Mouse (Mus musculus): ENCODE data around the gene Ostm1. TPM values are rescaled to one million over a fixed set of nuclear protein-coding genes. Genes with fewer than 3 reads are reported as not detected.

The Ostm1 gene
- 54.2 and 54.9 TPM in 2 replicates for polyA plus RNA-seq (2014; fragmentation: Nextera tagmentation; extraction: Ambion mirVana)

- DNase-seq (ENCODE audit: low spot score) (peak; percentile 96), ATAC-seq (peak; percentile 80)
- H3K4me3 ChIP-seq (ENCODE audit: low read depth, low read length) = peak within 1 kb of the TSS; percentile 68
- H3K27me3 ChIP-seq (replicated peaks; ENCODE audit: control insufficient read depth, insufficient read depth, low read length) = 0 out of 2 replicates have a peak, but pooled peaks cover 4% of the 10 kb centered on the region
- 1% methylated on average over 43 of the region's 43 CpGs for WGBS
- H3K9ac ChIP-seq (ENCODE audit: low read length) = peak within 1 kb of the TSS; percentile 90
- peak within 1 kb of the TSS; percentile 75 for H3K27ac ChIP-seq (ENCODE audit: low read depth, low read length)
- no peaks in the 10 kb centered on the region for H3K36me3 ChIP-seq (ENCODE audit: control insufficient read depth, insufficient read depth, low read length)
- peaks cover 32% of the 10 kb centered on the region for H3K4me1 ChIP-seq (ENCODE audit: control insufficient read depth, insufficient read depth, low read length)
- H3K9me3 ChIP-seq (replicated peaks; ENCODE audit: control insufficient read depth, low read length) = no peaks in the 10 kb centered on the region
- H3K4me2 ChIP-seq (ENCODE audit: low read length) = peak within 1 kb of the TSS; percentile 86
Observed at GRCm38 (mm10) chr10:42583157-42583872, at the start of gene Ostm1, which contains the start of gene Nr2e1. Gene Ostm1, plus strand, starts transcription at chr10:42583822. Gene Nr2e1, minus strand, starts transcription at chr10:42583632.

DNA sequence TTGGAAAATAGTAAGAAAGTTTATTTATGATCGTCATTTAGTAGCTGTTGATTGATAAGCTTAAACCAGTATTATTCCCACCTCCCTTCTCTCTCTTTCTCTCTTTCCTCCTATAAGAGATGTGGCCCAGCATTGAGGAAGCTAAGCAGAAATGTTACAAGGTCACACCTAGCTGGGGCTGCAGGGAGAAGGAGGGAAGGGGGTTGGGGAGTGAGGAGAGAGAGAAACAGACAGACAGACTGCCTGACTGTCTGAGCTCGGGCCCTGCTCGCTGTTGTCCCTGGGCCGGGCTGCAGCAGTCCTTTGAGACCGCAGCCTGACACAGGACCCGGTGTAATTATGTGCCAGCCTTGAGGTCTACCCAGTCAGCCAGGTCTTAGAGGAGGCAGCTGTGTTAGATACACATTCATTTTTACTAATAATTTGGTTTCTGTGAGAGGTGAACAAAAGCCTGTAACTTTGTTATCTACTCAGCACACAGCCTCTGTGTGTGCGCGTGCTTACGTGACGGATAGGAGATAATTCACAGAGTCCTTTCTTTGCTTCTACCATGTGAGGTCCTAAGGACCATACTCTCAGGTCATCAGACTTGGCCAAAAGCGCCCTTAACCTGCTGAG is 49.7 kb upstream of the Ostm1 start:
- H3K9me3 ChIP-seq (replicated peaks; ENCODE audit: control insufficient read depth, low read length) = no peaks in the 10 kb centered on the region
- H3K9ac ChIP-seq (ENCODE audit: low read length) = no peak overlapping the region
- WGBS = 93% methylated on average over 11 of the region's 11 CpGs
- peaks cover 32% of the 10 kb centered on the region for H3K36me3 ChIP-seq (ENCODE audit: control insufficient read depth, insufficient read depth, low read length)
- H3K27me3 ChIP-seq (replicated peaks; ENCODE audit: control insufficient read depth, insufficient read depth, low read length) = no peaks in the 10 kb centered on the region
- no peak overlapping the region for H3K27ac ChIP-seq (ENCODE audit: low read depth, low read length)
- H3K4me3 ChIP-seq (ENCODE audit: low read depth, low read length) = no peak overlapping the region
- no peaks in the 10 kb centered on the region for H3K4me1 ChIP-seq (ENCODE audit: control insufficient read depth, insufficient read depth, low read length)
- no peak for DNase-seq (ENCODE audit: low spot score)
- ATAC-seq = no peak
- H3K4me2 ChIP-seq (ENCODE audit: low read length) = no peak overlapping the region

GRCm38 (mm10) chr10:42537571-42538316 is 45.9 kb upstream of the Ostm1 start:
- Histone ChIP-seq H3K27ac (ENCODE audit: low read depth, low read length) (no peak overlapping the region), H3K9me3 (replicated peaks; ENCODE audit: control insufficient read depth, low read length) (no peaks in the 10 kb centered on the region), H3K9ac (ENCODE audit: low read length) (no peak overlapping the region), H3K4me1 (ENCODE audit: control insufficient read depth, insufficient read depth, low read length) (no peaks in the 10 kb centered on the region), H3K4me3 (ENCODE audit: low read depth, low read length) (no peak overlapping the region), H3K4me2 (ENCODE audit: low read length) (no peak overlapping the region), H3K27me3 (replicated peaks; ENCODE audit: control insufficient read depth, insufficient read depth, low read length) (no peaks in the 10 kb centered on the region), H3K36me3 (ENCODE audit: control insufficient read depth, insufficient read depth, low read length) (peaks cover 28% of the 10 kb centered on the region)
- DNase-seq (ENCODE audit: low spot score) (no peak), ATAC-seq (no peak)
- 88% methylated on average over 9 of the region's 9 CpGs for whole genome bisulfite sequencing

DNA sequence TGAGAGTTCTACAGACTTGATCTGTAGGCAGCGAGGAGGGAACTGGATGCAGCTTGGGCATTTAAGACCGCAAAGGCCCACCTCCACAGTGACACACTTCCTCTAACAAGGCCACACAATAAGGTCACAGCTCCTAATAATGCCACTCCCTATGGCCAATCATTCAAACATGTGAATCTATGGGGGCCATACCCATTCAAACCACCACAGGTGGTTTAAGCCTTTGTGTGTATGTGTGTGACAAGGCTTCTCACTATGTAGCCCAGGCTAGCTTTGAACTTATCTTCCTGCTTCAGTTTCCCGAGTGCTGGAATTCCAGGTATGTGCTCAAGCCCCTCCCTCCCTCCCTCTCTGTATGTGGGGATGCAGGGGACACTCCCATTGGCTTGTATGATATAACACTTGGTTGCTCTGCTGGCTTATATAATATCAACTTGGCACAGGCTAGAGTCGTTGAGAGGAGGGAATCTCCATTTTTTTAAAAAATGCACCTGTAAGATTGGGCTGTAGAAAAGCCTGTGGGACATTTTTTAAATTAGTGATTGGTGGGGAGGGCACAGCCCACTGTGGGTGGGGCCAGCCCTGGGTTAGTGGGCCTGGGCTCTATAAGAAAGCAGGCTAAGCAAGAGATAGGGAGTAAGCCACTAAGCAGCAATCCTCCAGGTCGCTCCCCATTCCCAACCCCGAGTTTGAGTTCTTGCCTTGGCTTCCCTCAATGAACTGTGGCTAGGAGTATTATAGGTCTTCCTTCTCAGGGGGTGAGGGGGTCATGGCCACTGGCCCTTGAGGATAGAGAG is 37.7 kb upstream of the Ostm1 start:
- Histone ChIP-seq H3K27me3 (replicated peaks; ENCODE audit: control insufficient read depth, insufficient read depth, low read length) (no peaks in the 10 kb centered on the region), H3K27ac (ENCODE audit: low read depth, low read length) (no peak overlapping the region), H3K4me2 (ENCODE audit: low read length) (no peak overlapping the region), H3K4me1 (ENCODE audit: control insufficient read depth, insufficient read depth, low read length) (no peaks in the 10 kb centered on the region), H3K9ac (ENCODE audit: low read length) (no peak overlapping the region), H3K9me3 (replicated peaks; ENCODE audit: control insufficient read depth, low read length) (no peaks in the 10 kb centered on the region), H3K36me3 (ENCODE audit: control insufficient read depth, insufficient read depth, low read length) (no peaks in the 10 kb centered on the region), H3K4me3 (ENCODE audit: low read depth, low read length) (no peak overlapping the region)
- no peak for ATAC-seq
- no peak for DNase-seq (ENCODE audit: low spot score)
- 83% methylated on average over 6 of the region's 6 CpGs for WGBS

DNA sequence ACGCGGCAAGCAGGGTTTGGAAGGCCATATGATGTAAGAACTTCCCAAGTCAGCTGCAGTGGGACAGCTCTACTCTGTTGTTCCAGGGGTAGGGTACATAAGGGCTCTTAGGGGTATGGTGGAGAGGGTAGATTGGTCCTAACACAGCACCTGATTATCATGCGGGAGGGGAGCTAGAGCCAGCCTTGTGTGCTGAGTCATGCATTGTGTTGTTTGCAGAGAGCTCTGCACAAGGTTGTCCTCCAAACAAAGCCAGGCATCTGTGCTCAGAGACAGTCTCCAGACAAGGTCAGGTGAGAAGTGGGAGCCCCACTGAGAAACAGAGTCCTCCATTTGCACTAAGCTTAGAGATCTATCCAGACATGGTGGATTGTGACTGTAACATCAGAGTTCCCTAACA is 37.1 kb upstream of the Ostm1 start:
- no peak overlapping the region for H3K27ac ChIP-seq (ENCODE audit: low read depth, low read length)
- WGBS = 94% methylated on average over 3 of the region's 3 CpGs

DNA sequence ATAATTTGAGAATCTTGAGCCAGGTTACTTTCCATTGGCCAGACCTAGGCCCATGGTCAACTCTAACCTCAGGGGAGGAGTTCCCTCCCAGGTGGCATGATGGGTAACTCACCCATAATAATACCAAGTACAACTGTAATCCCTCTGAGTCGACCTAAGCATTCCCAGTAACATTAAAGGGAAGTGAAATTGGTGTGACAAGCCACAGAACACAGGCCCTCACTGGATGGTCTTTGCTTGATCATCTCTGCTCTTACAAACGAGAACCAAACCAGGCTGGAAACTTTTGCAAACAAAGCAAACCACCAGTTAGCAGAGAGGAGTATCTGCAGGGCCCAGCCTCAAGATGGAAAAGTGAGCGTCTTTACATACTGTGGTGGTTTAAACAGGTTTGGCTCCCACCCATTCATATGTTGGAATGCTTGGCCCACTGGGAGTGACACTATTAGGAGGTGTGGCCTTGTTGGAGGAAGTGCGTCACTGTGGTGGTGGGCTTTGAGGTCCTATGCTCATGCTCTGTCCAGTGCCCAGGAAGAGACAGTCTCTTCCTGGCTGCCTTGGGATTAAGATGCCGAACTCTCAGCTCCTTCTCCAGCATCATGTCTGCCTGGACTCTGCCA is 23.9 kb upstream of the Ostm1 start:
- WGBS = 88% methylated on average over 5 of the region's 5 CpGs
- Histone ChIP-seq H3K4me1 (ENCODE audit: control insufficient read depth, insufficient read depth, low read length) (no peaks in the 10 kb centered on the region), H3K4me3 (ENCODE audit: low read depth, low read length) (no peak overlapping the region), H3K27ac (ENCODE audit: low read depth, low read length) (no peak overlapping the region), H3K4me2 (ENCODE audit: low read length) (no peak overlapping the region), H3K27me3 (replicated peaks; ENCODE audit: control insufficient read depth, insufficient read depth, low read length) (no peaks in the 10 kb centered on the region), H3K9ac (ENCODE audit: low read length) (no peak overlapping the region), H3K9me3 (replicated peaks; ENCODE audit: control insufficient read depth, low read length) (no peaks in the 10 kb centered on the region), H3K36me3 (ENCODE audit: control insufficient read depth, insufficient read depth, low read length) (peaks cover 29% of the 10 kb centered on the region)
- ATAC-seq (no peak), DNase-seq (ENCODE audit: low spot score) (no peak)

More for the DNA sequence above, 37.1 kb upstream of the Ostm1 start:
- DNase-seq (ENCODE audit: low spot score) (no peak), ATAC-seq (no peak)
- Histone ChIP-seq H3K4me3 (ENCODE audit: low read depth, low read length) (no peak overlapping the region), H3K36me3 (ENCODE audit: control insufficient read depth, insufficient read depth, low read length) (no peaks in the 10 kb centered on the region), H3K9ac (ENCODE audit: low read length) (no peak overlapping the region), H3K4me2 (ENCODE audit: low read length) (no peak overlapping the region), H3K27me3 (replicated peaks; ENCODE audit: control insufficient read depth, insufficient read depth, low read length) (no peaks in the 10 kb centered on the region), H3K4me1 (ENCODE audit: control insufficient read depth, insufficient read depth, low read length) (no peaks in the 10 kb centered on the region), H3K9me3 (replicated peaks; ENCODE audit: control insufficient read depth, low read length) (no peaks in the 10 kb centered on the region)

GRCm38 (mm10) chr10:42562272-42562671 is 21.4 kb upstream of the Ostm1 start:
- no peak overlapping the region for H3K4me3 ChIP-seq (ENCODE audit: low read depth, low read length)
- no peak overlapping the region for H3K9ac ChIP-seq (ENCODE audit: low read length)
- peaks cover 43% of the 10 kb centered on the region for H3K36me3 ChIP-seq (ENCODE audit: control insufficient read depth, insufficient read depth, low read length)
- no peak overlapping the region for H3K27ac ChIP-seq (ENCODE audit: low read depth, low read length)
- ATAC-seq = no peak
- no peaks in the 10 kb centered on the region for H3K27me3 ChIP-seq (replicated peaks; ENCODE audit: control insufficient read depth, insufficient read depth, low read length)
- H3K4me2 ChIP-seq (ENCODE audit: low read length) = no peak overlapping the region
- 26% methylated on average over 12 of the region's 12 CpGs for WGBS
- no peak for DNase-seq (ENCODE audit: low spot score)
- no peaks in the 10 kb centered on the region; the same call in 1 of the 2 replicates for H3K4me1 ChIP-seq (ENCODE audit: control insufficient read depth, insufficient read depth, low read length)
- H3K9me3 ChIP-seq (replicated peaks; ENCODE audit: control insufficient read depth, low read length) = no peaks in the 10 kb centered on the region

- H3K9me3 ChIP-seq (replicated peaks; ENCODE audit: control insufficient read depth, low read length) = no peaks in the 10 kb centered on the region
- peak overlapping the region; percentile 33 for H3K9ac ChIP-seq (ENCODE audit: low read length)
- peaks cover 28% of the 10 kb centered on the region for H3K4me1 ChIP-seq (ENCODE audit: control insufficient read depth, insufficient read depth, low read length)
- H3K36me3 ChIP-seq (ENCODE audit: control insufficient read depth, insufficient read depth, low read length) = peaks cover 44% of the 10 kb centered on the region
- H3K27me3 ChIP-seq (replicated peaks; ENCODE audit: control insufficient read depth, insufficient read depth, low read length) = no peaks in the 10 kb centered on the region
- peak overlapping the region; percentile 28 for H3K4me3 ChIP-seq (ENCODE audit: low read depth, low read length)
- 13% methylated on average over 20 of the region's 20 CpGs for WGBS
- no peak overlapping the region for H3K27ac ChIP-seq (ENCODE audit: low read depth, low read length)
- ATAC-seq (peak; percentile 41; the same call in 1 of the 2 replicates), DNase-seq (ENCODE audit: low spot score) (no peak)
- H3K4me2 ChIP-seq (ENCODE audit: low read length) = peak overlapping the region; percentile 56
Observed at GRCm38 (mm10) chr10:42572567-42572966, 11.1 kb upstream of the Ostm1 start.
